Mouse (Mus musculus) midbrain, embryonic 11.5 days (tissue): ENCODE measurements around the gene Gdf7. TPM values are rescaled to one million over a fixed set of nuclear protein-coding genes. Genes with fewer than 3 reads are reported as not detected.
A peak's percentile ranks its signal among the peaks of the same experiment; 100 is the strongest.

ENCODE experiments used
- ATAC-seq: fragments of 200-750 bp; cut with Nextera tagmentation; 2 replicates; pipeline ENCODE4 v1.8.0; 2017; ENCODE audit warnings: moderate TSS enrichment, moderate library complexity; ENCODE audit not compliant: low FRiP score
- DNase-seq: peaks from one replicate; pipeline ENCODE4 v3.0.0; 2015; ENCODE audit warnings: low spot score; ENCODE audit errors: missing footprints
- H3K27ac ChIP-seq: fragments of 300-500 bp; sonication (generic); 2 replicates; pipeline ENCODE4 v1.5.1; 2014; ENCODE audit warnings: low read depth, low read length
- H3K27me3 ChIP-seq: fragments of 300-500 bp; sonication (generic); 2 replicates; pipeline ENCODE4 v1.6.1; 2014; ENCODE audit warnings: mild to moderate bottlenecking, low read length, moderate library complexity, mixed read lengths; ENCODE audit not compliant: control insufficient read depth, insufficient read depth
- H3K36me3 ChIP-seq: fragments of 300-500 bp; sonication (generic); 2 replicates; pipeline ENCODE4 v1.6.1; 2014; ENCODE audit warnings: mild to moderate bottlenecking, low read length, moderate library complexity, mixed read lengths; ENCODE audit not compliant: control insufficient read depth, insufficient read depth
- H3K4me1 ChIP-seq: fragments of 300-500 bp; sonication (generic); 2 replicates; pipeline ENCODE4 v1.6.1; 2014; ENCODE audit warnings: low read length; ENCODE audit not compliant: control insufficient read depth, insufficient read depth
- H3K4me2 ChIP-seq: fragments of 300-500 bp; sonication (generic); 2 replicates; pipeline ENCODE4 v1.6.1; 2014; ENCODE audit warnings: mild to moderate bottlenecking, moderate library complexity
- H3K4me3 ChIP-seq: fragments of 300-500 bp; sonication (generic); 2 replicates; pipeline ENCODE4 v1.5.1; 2014; ENCODE audit warnings: low read depth, low read length
- H3K9ac ChIP-seq: fragments of 300-500 bp; sonication (generic); 2 replicates; pipeline ENCODE4 v1.6.1; 2014; ENCODE audit warnings: low read length
- H3K9me3 ChIP-seq: fragments of 300-500 bp; sonication (generic); 2 replicates; pipeline ENCODE4 v1.6.1; 2016; ENCODE audit warnings: low read length; ENCODE audit not compliant: control insufficient read depth
- WGBS: fragments of 180-500 bp; shearing (Covaris S2); extraction: QIAGEN DNeasy Blood & Tissue Kit; methylation state at CpG from one replicate; pipeline ENCODE4 v1.1.7; 2014; 5-methylcytosine and 5-hydroxymethylcytosine counted together
- polyA plus RNA-seq: library from polyadenylated mRNA; unstranded; fragments of >200 nt; fragmentation: Nextera tagmentation; extraction: Ambion mirVana; gene quantifications from 2 replicates; pipeline ENCODE4 v1.2.1, GENCODE M21; 2014

Gene Gdf7
- polyA plus RNA-seq, 1 experiment from 2014 or later = 0.64 TPM

DNA sequence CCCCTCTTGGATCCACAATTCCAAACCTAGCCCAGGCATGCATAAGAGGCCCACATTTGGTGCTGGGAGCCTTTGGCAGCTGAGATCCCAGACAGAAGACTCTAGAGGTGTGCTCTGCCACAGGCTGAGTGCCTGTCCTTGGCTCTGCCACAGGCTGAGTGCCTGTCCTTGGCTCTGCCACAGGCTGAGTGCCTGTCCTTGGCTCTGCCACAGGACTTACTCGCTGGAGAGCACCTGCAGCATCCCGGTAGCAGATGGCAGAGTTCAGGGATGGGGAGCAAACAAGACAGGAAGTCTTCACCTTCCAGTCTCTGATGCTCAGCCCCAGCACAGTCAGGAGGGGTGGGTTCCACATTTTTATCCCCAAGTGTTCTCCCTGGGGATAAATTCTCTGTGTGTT is 3.5 kb upstream of the Gdf7 start:
- no peak for DNase-seq
- 39% methylated on average over 2 of the region's 2 CpGs for WGBS
- Histone ChIP-seq H3K4me2 (no peak overlapping the region), H3K9ac (no peak overlapping the region), H3K27me3 (peaks cover 50% of the 10 kb centered on the region), H3K27ac (no peak overlapping the region), H3K4me3 (no peak overlapping the region), H3K4me1 (peaks cover 13% of the 10 kb centered on the region), H3K36me3 (no peaks in the 10 kb centered on the region), H3K9me3 (no peaks in the 10 kb centered on the region)
- no peak for ATAC-seq

DNA sequence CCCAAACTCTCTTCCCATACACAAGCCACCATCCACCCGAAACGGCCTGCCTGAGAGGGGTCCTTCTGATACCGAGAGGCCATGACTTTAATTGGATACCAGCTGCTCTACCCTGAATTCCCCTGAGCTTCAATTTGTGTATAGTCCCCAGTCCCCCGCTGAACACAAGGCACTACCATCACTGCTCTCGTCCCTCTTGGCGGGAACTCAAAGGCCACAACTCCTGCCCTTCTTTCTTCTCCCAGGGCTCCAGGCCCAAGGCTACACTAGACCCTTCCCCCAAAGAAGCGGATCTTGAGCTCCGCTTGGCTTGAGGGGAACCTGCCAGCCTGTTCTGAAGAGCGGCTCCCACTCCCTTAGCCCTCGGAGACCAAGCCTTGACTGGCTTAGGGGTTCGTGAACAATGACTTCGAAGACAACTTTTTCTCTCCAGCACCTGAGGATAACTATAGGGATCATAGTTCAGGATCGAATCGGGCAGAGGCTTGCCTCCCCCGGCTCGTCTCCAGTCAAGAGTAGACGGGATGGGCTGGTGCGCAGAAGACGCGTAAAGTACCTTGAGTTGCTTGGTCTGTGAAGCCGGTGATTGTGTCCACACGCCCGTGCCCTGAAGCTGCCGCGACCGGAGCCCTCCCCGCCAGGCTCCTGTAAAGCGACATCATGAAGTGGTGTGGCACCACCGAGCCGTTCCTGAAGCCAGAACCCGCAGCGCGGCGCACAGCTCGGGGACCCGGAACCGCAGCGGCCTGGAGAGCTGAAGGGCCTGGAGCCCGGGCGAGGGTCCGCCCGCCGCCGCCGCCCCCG is 541 bp downstream of the Gdf7 start:
- H3K4me2 ChIP-seq = peak overlapping the region; percentile 68
- H3K9me3 ChIP-seq = no peaks in the 10 kb centered on the region
- H3K27ac ChIP-seq = no peak overlapping the region
- H3K27me3 ChIP-seq = peaks cover 89% of the 10 kb centered on the region
- ATAC-seq = peak; percentile 5; the same call in 1 of the 2 replicates
- peak overlapping the region; percentile 41 for H3K4me3 ChIP-seq
- peak; percentile 95 for DNase-seq
- WGBS = 1% methylated on average over 46 of the region's 46 CpGs
- H3K9ac ChIP-seq = peak overlapping the region; percentile 52
- no peaks in the 10 kb centered on the region for H3K36me3 ChIP-seq
- H3K4me1 ChIP-seq = peaks cover 16% of the 10 kb centered on the region

DNA sequence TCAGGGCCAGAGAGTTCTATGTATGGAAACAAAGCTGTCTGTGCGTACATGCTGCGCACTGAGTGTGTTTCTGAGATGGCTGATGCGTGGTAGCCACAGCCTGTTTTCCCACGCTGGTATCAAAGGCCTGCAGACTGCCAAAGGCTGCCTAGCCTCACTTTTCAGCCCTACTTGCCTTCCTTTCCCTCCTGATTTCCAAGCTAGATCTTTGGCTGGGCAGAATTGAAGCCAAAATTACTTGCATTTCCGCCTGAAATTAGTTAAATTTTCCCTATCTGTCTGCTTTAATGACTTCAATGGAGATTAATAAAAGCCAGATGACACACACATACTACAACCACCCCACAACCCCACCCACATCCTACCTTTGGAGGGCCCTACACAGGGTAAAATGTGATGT is 1.2 kb downstream of the Gdf7 start:
- Histone ChIP-seq H3K4me3 (peak overlapping the region; percentile 41; the same call in 1 of the 2 replicates), H3K4me2 (no peak overlapping the region), H3K4me1 (peaks cover 16% of the 10 kb centered on the region), H3K27me3 (peaks cover 90% of the 10 kb centered on the region), H3K36me3 (no peaks in the 10 kb centered on the region), H3K9me3 (no peaks in the 10 kb centered on the region), H3K9ac (no peak overlapping the region; the same call in 1 of the 2 replicates), H3K27ac (no peak overlapping the region)
- peak; percentile 93 for DNase-seq
- 18% methylated on average over 5 of the region's 5 CpGs for WGBS
- ATAC-seq = no peak

DNA sequence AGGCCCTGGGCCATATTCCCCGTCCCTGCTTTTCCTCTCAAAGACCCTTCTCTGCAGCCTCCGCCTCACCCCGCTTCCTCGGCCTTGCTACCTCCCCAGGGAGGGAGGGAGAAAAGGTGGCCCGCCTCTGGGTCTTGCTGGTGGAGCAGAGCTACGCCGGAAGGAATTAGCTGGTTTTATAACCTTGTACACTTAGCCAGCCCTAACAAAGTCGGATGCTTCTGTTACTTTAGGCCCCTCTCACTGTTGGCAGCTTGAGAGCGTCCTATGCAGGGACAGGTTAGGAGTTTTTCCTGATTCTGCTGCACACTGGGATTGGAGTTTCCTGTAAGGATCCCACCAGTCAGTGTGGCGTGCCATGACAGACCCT is 1.7 kb downstream of the Gdf7 start:
- peak; percentile 95 for DNase-seq
- Histone ChIP-seq H3K4me2 (0 out of 2 replicates have a peak overlapping the region, but pooled peaks have one; percentile 4), H3K4me3 (no peak overlapping the region; the same call in 1 of the 2 replicates), H3K36me3 (no peaks in the 10 kb centered on the region), H3K27ac (no peak overlapping the region), H3K27me3 (peaks cover 90% of the 10 kb centered on the region), H3K9me3 (no peaks in the 10 kb centered on the region), H3K9ac (peak overlapping the region; percentile 5; the same call in 1 of the 2 replicates), H3K4me1 (peaks cover 16% of the 10 kb centered on the region)
- no peak for ATAC-seq
- WGBS = 8% methylated on average over 10 of the region's 10 CpGs

DNA sequence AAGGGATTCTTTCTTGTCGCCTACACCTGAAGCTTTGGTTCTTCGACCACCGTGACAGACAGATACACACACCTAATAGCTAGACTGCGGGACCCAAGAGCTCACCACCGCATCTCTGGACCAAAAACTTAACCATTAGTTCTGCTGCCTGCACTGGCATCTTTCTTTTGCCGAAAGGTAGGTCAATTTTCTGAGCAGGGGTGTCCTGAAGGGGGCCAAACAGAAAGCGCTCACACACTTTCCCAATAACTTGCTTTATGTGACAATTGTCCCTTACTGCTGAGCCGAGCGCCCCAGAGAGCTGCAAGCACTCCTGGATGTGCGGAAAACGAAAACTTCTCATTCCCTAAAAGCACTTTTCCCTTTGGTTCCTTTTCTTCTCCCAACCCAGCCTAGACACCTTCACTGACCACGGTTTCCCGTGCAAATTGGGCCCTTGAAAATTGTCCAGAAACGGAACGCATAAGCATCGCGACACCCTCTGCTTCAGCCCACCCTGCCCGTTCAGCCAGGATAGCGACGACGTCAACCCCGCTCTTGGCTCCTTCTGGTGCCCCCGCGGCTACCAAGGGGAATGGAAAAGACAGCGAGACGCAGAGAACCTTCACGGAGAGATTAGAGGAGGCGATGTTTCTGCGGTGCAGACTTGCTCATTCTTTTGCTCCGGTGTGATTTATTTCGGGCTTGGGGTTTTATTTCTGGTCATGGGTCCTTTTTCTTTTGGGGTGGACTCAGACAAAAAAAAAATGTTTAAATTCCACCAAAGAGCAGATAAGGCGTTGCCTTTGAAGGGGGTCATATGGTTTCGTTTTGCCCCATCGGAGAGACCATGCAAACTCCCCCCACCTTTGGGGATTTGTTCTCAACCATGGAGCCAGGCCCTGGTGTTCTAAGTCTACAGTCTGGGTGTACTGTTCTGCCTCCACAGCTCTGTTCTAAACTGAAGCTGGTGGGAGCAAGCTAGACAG is 2.3 kb downstream of the Gdf7 start:
- Histone ChIP-seq H3K4me3 (no peak overlapping the region; the same call in 1 of the 2 replicates), H3K4me2 (0 out of 2 replicates have a peak overlapping the region, but pooled peaks have one; percentile 4), H3K4me1 (peaks cover 16% of the 10 kb centered on the region), H3K27ac (no peak overlapping the region), H3K36me3 (no peaks in the 10 kb centered on the region), H3K9me3 (no peaks in the 10 kb centered on the region), H3K27me3 (peaks cover 88% of the 10 kb centered on the region), H3K9ac (peak overlapping the region; percentile 5; the same call in 1 of the 2 replicates)
- ATAC-seq (no peak), DNase-seq (peak; percentile 95)
- WGBS = 3% methylated on average over 34 of the region's 34 CpGs

DNA sequence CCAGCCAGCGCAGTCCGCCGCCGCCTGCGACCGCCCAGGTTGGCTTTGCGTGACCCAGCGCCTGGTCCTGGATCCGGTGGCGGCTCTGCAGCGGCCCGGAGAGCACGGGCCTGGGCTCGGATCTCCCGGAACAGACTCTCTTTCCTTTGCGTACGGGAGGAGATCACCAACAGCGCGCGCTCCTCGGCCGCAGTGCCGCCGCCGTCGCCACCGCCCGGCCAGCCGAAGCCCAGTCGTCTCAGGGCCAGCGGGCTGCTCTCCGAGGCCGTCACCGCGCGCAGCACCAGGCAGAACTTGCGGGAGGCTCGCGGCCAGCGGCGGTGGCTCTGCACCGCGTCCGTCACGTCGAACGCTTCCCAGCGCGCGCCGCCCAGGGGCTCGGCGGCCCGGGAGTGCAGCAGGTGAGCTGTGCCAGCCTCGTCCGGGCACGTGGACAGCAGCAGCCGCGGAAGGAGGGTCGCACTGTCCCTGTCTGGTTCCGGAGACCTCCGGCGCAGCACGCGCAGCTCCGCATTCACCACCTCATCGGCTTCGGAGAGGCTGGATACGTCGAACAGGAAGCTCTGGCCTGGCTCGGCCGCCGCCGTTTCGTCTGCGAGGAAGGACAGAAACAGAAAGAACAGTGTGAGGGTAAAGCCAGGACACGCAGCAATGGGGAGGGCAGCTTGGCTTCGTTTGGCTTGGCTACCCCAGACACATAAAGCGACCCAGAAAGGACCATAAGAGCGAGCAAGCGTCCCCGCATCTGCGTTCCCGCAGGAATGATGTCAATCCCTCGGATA is 3.2 kb downstream of the Gdf7 start:
- DNase-seq (peak; percentile 95), ATAC-seq (peak; percentile 17)
- no peaks in the 10 kb centered on the region for H3K36me3 ChIP-seq
- no peak overlapping the region for H3K27ac ChIP-seq
- peak overlapping the region; percentile 33; the same call in 1 of the 2 replicates for H3K9ac ChIP-seq
- WGBS = under 1% methylated on average over 82 of the region's 85 CpGs
- H3K9me3 ChIP-seq = no peaks in the 10 kb centered on the region
- peaks cover 80% of the 10 kb centered on the region for H3K27me3 ChIP-seq
- H3K4me2 ChIP-seq = peak overlapping the region; percentile 49
- H3K4me3 ChIP-seq = peak overlapping the region; percentile 31
- peaks cover 16% of the 10 kb centered on the region for H3K4me1 ChIP-seq

DNA sequence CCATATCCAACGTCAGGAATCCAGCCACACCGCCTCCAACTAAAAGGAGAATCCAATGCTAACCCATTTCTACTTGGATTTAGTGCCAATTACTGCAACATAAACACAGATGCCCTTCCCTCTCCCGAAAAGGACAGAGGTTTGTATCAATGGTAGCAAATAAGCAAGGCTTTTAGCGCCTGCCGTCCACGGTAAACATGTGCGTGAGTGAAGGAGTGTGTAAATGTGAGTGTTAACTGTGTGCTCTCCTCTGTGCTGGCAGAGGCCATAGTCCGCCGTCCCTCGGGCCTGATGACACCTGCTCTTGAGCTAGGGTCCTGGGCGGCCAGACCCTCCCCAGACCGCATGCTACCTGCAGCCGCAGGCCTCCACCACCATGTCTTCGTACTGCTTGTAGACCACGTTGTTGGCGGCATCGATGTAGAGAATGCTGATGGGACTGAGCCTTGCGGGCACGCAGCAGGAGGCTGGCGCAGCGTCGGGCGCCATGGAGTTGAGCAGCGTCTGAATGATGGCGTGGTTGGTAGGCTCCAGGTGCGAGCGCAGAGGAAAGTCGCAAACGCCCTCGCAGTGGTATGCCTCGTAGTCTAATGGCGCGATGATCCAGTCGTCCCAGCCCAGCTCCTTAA is 4.1 kb downstream of the Gdf7 start:
- peak; percentile 92 for DNase-seq
- Histone ChIP-seq H3K4me2 (peak overlapping the region; percentile 49), H3K4me1 (peaks cover 16% of the 10 kb centered on the region), H3K9me3 (no peaks in the 10 kb centered on the region), H3K4me3 (peak overlapping the region; percentile 31), H3K27ac (no peak overlapping the region), H3K36me3 (no peaks in the 10 kb centered on the region), H3K9ac (peak overlapping the region; percentile 33; the same call in 1 of the 2 replicates), H3K27me3 (peaks cover 74% of the 10 kb centered on the region)
- 5% methylated on average over 34 of the region's 34 CpGs for WGBS
- ATAC-seq = no peak

DNA sequence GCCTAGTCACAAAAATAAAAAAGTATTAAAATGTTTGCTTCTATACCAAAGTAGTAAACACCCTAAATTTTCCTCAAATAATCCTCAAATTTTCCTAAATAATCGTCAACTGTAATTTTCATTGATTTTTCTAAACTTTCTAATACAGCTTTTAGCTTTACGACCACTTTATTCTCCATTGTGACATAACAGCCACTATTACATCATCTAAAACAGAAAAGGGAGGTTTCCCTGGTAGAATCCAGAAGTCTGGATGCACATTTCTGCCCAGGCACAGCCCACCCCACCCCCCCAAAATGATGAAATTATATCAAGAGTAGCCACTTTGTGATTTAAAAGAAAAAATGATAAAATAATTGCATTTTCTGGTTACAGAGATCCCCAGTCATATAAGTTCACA is 5.6 kb downstream of the Gdf7 start:
- H3K4me1 ChIP-seq = peaks cover 12% of the 10 kb centered on the region; the same call in 1 of the 2 replicates
- H3K4me3 ChIP-seq = no peak overlapping the region
- DNase-seq (no peak), ATAC-seq (no peak)
- peaks cover 58% of the 10 kb centered on the region for H3K27me3 ChIP-seq
- no peaks in the 10 kb centered on the region for H3K36me3 ChIP-seq
- no peak overlapping the region for H3K27ac ChIP-seq
- whole genome bisulfite sequencing = 87% methylated on average over 2 of the region's 2 CpGs
- no peak overlapping the region for H3K4me2 ChIP-seq
- H3K9ac ChIP-seq = no peak overlapping the region
- H3K9me3 ChIP-seq = no peaks in the 10 kb centered on the region
